Mouse (Mus musculus): Measurements from ENCODE around the gene Mapkapk2.

Mapkapk2 gene

GRCm38 (mm10) chr1:131110525-131111106, 13.0 kb upstream of the Mapkapk2 start:
- no peak for DNase-seq

DNA sequence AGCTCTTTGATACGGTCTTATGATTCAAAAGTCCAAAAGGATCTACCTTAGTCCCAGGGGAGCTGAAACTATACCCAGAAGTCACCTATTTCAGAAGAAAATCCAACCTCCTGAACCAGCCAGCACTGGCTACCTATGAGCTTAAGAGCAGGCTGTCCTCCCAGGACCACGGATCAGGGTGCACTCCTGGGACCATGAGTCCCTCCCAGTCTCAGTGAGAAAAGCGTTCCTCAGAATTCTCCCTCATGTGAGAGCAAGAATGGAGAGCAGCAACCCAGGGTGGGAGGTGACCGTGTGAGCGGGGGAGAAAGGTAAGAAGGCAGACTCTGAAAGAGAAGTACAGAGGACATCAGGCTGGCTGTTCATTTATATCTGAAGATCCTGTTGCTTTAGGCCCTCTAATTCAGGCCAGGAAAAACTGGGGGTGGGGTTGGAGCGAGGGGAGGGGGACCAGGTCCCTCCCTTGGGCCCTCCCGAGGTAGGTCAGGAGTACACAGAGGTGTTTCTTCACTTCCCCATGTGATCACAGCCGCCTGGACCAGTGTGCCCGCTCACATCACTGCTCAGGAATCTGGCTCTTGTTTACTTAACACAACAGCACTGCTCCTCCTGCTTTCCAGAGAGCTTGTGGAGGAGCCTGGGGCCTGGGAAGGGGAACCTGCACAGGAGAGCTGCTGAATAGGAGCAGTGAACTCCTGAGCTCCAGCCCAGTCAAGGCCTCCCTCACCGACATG, 10.1 kb upstream of the Mapkapk2 start:
- no peak for DNase-seq

DNA sequence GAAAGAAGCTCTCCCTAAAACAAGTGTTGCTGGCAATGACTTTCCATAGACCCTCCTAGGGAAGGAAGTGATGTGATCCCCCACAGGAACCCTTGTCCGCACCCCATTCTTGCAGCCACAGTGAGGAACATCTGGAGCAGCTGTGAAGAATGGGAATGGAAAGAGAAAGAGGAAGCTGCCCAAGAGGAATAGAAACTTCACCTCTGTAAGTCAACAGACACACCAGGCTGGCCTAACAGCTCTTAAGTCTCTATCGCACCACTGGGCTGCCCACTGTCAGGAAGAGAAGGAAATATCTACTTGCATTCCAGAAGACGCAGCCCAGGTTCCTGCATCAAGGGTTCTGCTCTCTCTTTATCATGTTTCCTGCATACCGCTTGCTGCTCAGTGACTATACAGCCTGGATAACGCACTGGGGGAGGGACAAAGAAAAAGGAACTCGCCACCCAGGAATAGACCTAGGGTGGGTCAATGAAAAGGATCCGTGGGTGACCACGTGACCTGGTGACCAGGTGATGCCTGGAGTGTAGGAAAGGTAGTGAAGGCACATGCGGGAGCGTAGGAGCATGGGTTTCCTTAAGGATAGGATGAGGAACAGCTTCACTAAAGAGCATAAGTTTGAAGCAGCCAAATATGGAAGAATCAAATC, 6.3 kb upstream of the Mapkapk2 start:
- DNase-seq: no peak

GRCm38 (mm10) chr1:131100808-131101207, 3.2 kb upstream of the Mapkapk2 start:
- DNase-seq: no peak

DNA sequence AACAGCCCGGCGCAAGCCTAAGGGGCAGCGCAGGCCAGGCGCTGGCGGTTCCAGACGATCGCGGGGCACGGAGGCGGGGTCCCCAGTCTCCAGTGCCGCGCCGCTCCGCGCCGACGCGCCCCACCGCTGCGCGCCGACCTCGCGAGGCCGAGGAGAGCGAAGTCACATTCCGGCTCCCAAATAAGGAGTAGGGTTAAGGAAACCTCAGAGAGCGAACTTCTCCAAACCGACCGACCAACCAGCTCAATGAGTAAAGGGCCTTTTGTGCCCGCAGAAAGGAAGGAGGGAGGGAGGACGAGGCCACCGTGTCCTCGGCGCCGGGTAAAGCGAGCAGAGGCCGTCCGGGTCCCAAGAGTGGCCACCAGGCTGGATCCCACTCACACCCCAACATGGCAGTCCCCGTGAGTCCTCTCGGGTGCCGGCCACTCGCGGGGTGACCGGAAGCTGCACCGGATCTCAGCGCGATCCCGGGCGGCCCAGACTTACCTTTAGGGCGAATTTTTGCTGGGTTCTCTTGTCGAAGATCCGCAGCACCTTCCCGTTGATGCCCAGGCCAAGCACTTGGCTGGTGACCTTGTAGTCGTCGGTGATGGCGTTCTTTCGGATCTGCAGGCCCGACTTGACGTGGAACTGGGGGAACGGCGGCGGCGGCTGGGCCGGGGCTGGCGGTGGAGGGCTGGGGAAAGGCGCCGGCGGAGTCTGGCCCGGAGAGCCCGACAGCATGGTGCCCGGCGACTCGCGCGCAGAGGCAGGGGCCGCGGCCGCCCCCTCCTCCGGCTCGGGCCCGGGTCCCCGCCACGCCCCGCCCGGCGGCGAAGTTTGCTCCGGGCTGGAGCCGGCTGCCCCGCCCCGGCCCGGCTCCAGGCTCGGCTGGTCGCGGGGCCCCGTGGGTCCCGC, 575 bp downstream of the Mapkapk2 start:
- peak; percentile 48 to 53 for DNase-seq

DNA sequence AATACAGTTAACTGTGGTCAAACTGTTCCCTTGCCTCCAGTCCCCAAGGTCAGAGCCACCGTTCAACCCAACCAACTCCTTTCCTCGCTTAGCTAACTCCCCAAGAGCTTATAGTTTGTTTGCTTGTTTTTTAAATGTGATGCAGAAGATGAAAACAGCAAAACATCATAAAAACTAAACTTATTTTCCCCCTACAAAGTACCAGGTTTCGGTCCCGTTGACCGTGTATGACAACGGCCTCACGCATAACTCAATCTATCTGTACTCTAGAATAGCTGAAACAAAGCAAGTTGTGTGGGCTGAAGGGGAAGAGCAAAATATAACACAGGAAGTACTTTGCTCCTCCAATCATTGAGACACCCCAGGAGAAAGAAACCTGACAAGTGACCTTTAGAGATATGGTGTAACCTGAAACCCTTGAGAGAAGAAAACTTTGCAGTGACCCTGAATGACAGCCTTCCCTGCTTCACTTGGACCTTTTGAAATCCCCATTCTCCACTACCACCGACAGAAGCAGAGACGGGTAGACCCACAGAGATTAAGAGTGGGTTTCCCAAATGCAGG, 1.4 kb downstream of the Mapkapk2 start:
- no peak for DNase-seq

GRCm38 (mm10) chr1:131095574-131095973, 2.1 kb downstream of the Mapkapk2 start:
- DNase-seq: no peak

DNA sequence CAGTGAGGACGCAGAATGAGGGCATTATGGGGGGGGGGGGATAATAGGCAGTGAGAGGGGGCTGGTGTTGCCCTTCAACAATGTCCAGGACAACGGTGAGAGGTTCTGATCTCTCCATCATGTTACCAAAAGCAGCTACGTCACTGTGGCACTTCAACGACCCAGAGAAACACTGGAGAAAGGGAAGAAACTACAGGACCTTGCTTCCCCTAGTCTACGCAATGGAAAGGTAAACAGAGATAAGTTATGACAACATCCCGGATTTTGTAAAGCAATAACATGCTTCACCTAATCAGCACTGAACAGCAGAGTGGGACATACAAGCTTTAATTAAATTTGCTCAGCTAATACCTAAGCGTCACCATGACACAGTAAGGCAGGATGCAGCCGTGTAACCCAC, 3.7 kb downstream of the Mapkapk2 start:
- DNase-seq: no peak

- DNase-seq: no peak
Measured at GRCm38 (mm10) chr1:131092846-131093245, 4.8 kb downstream of the Mapkapk2 start.

GRCm38 (mm10) chr1:131092173-131092572, 5.5 kb downstream of the Mapkapk2 start:
- DNase-seq: no peak

GRCm38 (mm10) chr1:131091481-131091880, 6.1 kb downstream of the Mapkapk2 start:
- DNase-seq: no peak

DNA sequence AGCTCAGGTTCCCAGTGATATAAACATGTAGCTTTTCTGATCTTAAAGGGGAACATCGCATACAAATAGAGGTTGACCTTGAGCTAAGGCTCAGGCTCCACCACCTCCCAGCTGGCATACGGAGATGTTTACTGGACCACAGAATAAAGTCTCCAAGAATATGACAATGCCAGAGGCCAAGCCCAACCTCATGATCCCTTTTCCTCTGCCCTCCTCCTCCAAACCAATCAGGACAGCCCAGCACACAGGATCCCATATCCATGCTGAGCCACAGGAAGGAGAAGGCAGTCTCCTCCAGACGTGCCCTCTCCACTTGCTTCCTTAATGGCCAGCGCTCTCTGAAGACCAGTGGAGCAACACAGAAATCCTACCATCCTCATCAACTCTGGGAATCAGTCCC, 6.7 kb downstream of the Mapkapk2 start:
- no peak for DNase-seq

- no peak for DNase-seq
Measured at GRCm38 (mm10) chr1:131090261-131090660, 7.4 kb downstream of the Mapkapk2 start.

- DNase-seq: no peak
Measured at GRCm38 (mm10) chr1:131089525-131090127, 8.0 kb downstream of the Mapkapk2 start.

- DNase-seq: no peak
Measured at GRCm38 (mm10) chr1:131088547-131088946, 9.1 kb downstream of the Mapkapk2 start.

DNA sequence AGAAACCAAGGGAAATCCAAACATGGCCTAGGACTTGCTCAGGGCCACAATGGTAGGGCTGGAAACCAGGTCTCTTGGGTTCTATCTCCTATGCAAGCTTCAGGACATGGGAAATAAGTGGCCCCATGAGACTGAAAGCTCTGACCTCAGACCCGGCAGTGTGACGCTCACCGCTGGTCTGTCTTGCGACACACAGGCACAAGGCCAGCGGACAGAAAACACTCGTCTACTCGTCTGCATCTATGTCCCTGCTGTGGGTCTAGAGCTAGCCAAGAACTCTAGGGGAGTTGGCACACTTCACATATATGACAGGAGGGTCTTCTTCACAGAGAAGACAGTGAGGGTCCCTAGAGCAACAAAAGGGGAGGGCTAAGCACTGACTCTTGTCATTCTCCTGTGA, 10.7 kb downstream of the Mapkapk2 start:
- no peak for DNase-seq

- DNase-seq: no peak
Measured at GRCm38 (mm10) chr1:131085957-131086739, 11.5 kb downstream of the Mapkapk2 start.

DNA sequence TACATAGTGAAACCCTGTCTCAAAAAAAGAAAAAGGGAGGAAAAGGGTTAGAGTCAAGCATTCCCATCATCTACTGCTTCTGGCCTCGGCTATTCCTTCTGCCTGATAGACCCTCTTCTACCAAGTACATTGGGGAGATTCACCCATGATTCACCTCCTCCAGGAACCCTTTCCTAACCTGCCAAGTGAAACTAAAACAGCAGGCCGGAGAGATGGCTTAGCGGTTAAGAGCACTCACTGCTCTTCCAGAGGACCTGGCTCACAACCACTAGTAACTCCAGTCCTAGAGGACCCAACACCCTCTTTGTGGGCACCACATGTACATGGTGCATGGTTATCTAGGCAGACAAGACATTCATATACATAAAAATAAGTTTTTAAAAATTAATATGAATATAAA, 12.4 kb downstream of the Mapkapk2 start:
- no peak for DNase-seq

DNA sequence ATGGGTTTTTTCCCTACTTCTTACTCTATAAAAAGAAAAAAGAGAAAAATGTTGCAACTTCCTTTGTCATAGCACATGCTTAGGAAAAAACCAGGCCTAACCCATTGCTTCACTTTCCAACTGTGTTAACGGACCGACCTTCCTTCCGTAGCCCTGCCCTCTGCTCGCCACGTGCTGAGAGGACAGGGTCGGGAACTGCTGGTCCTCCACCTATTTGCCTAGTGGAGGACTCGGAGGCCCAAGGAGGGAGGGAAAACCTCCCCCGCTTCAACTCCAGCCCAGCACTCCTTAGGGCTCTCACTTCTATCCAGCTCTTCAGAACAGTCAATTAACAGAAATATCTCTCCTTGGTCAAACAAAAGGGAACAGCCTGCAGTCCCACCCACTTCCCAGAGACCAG, 13.3 kb downstream of the Mapkapk2 start:
- DNase-seq: no peak

GRCm38 (mm10) chr1:131083609-131084008, 14.0 kb downstream of the Mapkapk2 start:
- DNase-seq: no peak

DNA sequence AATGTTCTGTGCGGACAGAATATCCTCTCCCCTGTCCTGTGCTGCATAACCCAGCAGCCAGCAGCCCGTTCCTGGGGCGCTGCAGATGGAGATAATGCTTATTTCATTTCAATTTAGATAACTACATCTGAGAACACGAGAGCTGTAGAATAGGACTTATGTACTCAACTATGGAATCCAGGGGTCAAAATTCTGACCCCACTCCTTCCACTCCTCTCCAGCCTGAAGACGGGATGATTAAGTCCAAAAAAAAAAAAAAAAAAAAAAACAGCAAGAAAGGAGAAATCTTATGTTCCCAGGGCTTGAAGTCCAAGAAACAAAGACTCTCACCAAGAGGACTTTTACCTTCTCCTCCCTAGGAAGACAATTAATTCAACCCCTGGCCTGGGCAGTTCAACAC, 14.5 kb downstream of the Mapkapk2 start:
- DNase-seq: no peak

DNA sequence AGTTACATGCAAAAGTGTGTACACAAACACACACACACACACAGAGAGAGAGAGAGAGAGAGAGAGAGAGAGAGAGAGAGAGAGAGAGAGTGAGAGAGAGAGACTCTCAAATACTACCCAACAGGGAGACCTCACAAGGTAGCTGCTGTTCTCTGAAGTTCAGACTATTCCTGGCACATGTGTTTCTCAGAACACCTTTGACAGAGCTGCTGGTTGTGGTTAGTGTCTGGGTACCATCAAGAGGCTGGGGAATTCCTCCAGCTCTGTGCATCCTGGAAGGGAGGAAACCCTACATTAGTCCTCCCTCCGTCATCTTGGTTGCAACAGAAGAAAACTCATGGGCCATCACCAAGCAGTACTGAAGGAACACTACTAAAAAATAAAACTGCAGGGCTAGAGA, 16.9 kb downstream of the Mapkapk2 start:
- no peak for DNase-seq
